Mouse (Mus musculus): Measurements from ENCODE around the gene En2. TPM values are rescaled to one million over a fixed set of nuclear protein-coding genes. Genes with fewer than 3 reads are reported as not detected.

En2 gene
- polyA plus RNA-seq (2016; fragmentation: Nextera tagmentation; extraction: Ambion mirVana), result not detected in 2 replicates

DNA sequence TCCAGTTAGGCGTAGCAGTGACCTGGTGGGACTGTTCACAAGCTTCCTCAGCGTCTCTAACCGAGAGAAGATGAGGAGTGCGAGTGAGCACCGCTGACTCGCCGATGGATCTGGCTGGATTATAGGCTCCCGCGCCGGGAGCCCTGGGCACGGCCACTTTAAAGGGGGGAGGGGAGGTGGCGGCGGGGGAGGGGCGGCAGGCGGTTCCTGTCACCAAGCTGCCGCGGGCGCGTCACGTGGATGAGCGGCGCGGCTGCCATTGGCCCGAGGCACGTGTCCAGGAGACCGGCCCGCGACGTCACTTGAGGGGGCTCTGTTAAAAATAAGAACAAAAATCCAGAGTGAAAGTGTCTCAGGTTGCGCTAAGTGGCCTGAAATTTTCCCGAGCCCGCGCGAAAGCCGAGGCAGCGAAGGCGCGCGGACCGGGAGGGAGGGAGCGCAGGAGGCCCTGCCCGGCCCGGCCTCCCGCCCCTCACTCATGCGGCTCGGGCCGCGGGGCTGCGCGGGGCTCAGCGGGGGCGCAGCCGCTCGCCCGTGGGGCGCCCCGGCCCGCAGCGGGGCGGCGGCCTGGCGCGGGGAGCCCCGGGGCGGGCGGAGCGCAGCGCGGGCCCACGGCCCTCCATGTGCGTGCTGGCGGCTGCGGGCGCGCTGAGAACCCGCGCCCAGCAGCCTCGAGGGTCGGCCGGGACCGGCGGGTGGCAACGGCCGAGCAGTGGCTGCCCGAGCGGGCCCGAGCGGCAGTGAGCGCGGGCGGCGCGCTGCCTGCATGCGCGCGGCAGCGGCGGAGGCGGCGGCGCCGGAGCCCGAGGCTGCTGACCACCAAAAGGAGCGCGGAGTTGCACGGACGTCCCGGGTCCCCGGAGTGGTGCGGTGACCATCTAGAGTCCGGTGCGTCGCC is at the start of gene En2:
Gene En2, plus strand, starts transcription at position 337 of the 898 bp plus-strand sequence.
- WGBS, result under 1% methylated on average over 88 of the region's 113 CpGs
- H3K9me3 ChIP-seq, result no peaks in the 10 kb centered on the region
- peaks cover 96% of the 10 kb centered on the region for H3K27me3 ChIP-seq
- peaks cover 23% of the 10 kb centered on the region for H3K4me1 ChIP-seq (replicated peaks)
- H3K27ac ChIP-seq, result no peak within 1 kb of the TSS
- peak within 1 kb of the TSS; percentile 45; the same call in 1 of the 2 replicates for H3K9ac ChIP-seq (replicated peaks)
- H3K4me3 ChIP-seq (replicated peaks), result peak within 1 kb of the TSS; percentile 42
- no peaks in the 10 kb centered on the region for H3K36me3 ChIP-seq
- peak; percentile 50 for ATAC-seq (ENCODE audit: insufficient number of reproducible peaks, insufficient read depth, low FRiP score, low TSS enrichment, low read depth)
- H3K4me2 ChIP-seq, result peak within 1 kb of the TSS; percentile 76

DNA sequence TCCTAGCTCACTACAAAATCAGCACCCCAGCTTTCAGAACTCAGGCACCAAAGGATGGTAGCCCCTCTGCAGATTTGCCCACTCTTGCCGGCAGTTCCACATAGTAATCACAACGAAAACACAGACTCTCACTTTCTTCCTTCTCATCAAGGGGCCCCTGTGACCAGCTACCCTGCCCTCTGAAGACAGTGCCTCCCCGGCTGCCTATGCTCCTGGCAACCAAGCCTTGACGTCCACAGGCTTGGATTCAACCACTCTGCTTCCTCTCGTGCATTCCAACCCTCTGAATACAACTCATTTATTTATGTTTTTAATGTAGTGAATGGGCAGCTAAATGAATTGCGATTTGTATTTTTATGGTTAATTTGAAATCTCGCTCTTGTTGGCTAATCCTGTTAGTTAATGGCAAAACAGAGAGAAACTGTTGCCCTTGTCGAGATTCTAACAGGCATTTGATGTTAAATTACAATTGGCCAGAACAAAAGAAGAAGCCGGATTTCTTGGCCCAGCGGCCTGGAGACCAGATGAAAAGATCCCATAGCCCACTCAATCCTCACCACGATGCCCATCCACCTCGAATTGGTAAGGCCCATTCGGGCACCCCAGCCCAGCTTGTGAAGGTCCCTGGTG is 48.1 kb upstream of the En2 start:
- Histone ChIP-seq H3K4me2 (peak overlapping the region; percentile 56; the same call in 1 of the 2 replicates), H3K27ac (no peak overlapping the region), H3K9me3 (no peaks in the 10 kb centered on the region), H3K36me3 (no peaks in the 10 kb centered on the region), H3K9ac (replicated peaks) (no peak overlapping the region), H3K4me1 (replicated peaks) (peaks cover 8% of the 10 kb centered on the region), H3K27me3 (peaks cover 63% of the 10 kb centered on the region), H3K4me3 (replicated peaks) (no peak overlapping the region; the same call in 1 of the 2 replicates)
- no peak for ATAC-seq (ENCODE audit: insufficient number of reproducible peaks, insufficient read depth, low FRiP score, low TSS enrichment, low read depth)
- WGBS, result 3% methylated on average over 13 of the region's 13 CpGs

DNA sequence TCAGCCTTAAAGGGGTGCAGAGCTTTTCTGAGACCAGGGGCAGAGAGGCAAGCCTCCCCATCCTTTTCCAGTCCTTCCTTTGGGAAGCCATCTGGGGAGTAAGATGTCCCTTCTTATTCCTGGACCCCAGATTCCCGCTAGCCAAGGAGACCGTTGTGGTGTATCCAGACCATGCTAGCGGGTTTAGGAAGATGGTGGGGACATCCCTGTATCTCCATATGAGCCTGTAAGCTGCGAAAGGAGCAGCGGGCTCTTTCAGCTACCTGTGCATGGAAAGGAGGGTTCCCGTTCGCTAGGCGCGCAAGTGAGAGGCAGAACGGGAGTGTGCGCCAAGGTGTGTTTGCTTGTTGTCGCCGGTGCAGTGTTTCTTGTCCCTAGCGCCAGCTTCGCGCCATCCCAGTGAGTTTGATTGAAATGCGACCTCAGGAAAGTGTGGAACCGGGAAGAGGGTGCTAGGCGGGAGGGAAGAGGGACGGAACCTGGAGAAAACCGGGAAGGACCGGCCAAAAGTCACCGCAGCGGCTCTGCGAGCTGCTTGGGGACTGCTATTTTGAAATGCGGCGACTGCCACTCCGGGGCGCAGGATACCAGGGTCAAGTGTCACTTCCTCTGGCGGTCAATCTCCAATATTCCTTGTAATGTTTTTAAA is 47.5 kb upstream of the En2 start:
- WGBS, result under 1% methylated on average over 30 of the region's 30 CpGs
- no peak for ATAC-seq (ENCODE audit: insufficient number of reproducible peaks, insufficient read depth, low FRiP score, low TSS enrichment, low read depth)
- Histone ChIP-seq H3K4me1 (replicated peaks) (peaks cover 8% of the 10 kb centered on the region), H3K4me2 (peak overlapping the region; percentile 56), H3K27me3 (peaks cover 69% of the 10 kb centered on the region), H3K9me3 (no peaks in the 10 kb centered on the region), H3K27ac (no peak overlapping the region), H3K4me3 (replicated peaks) (peak overlapping the region; percentile 31), H3K9ac (replicated peaks) (peak overlapping the region; percentile 35; the same call in 1 of the 2 replicates), H3K36me3 (no peaks in the 10 kb centered on the region)

DNA sequence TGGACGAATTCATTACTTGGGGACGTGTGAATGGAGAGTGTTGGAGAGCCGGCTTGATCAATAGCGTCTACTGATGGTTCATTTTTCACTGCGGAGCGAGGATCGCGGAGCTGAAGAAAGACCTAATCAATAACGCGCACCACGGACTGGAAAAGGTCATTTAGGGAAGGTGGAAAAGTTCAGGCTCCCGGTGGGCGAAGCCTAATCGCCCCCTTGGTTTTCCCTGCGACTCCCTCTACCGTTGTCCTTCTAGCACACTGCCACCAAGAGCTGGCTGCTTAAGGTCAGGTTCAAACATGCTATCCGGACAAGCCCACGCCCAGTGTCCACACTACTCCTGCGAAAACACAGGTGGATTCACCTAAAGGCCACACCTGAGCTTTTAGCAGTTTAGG is 47.0 kb upstream of the En2 start:
- H3K27me3 ChIP-seq, result peaks cover 74% of the 10 kb centered on the region
- no peak for ATAC-seq (ENCODE audit: insufficient number of reproducible peaks, insufficient read depth, low FRiP score, low TSS enrichment, low read depth)
- under 1% methylated on average over 19 of the region's 19 CpGs for WGBS
- H3K9me3 ChIP-seq, result no peaks in the 10 kb centered on the region
- H3K9ac ChIP-seq (replicated peaks), result peak overlapping the region; percentile 35; the same call in 1 of the 2 replicates
- peak overlapping the region; percentile 31 for H3K4me3 ChIP-seq (replicated peaks)
- peak overlapping the region; percentile 56 for H3K4me2 ChIP-seq
- no peak overlapping the region for H3K27ac ChIP-seq
- peaks cover 8% of the 10 kb centered on the region for H3K4me1 ChIP-seq (replicated peaks)
- no peaks in the 10 kb centered on the region for H3K36me3 ChIP-seq

DNA sequence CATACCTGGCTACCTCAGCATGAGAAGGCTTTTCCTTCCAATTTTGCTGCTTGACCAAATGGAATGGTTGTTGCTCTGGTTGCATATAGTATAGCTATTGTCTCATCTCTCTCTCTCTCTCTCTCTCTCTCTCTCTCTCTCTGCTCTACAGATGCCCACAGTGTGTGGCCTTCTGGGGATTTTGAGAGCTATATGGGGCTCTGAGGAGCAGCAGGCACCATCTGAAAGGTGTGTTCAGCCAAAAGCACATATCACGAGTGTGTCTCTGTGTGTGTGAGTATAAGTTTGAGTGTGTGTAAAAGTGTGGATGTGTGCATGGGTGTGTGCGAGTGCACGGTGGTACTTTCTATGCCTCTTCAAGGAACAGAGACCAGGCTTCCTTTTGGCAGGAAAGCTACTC is 45.9 kb upstream of the En2 start:
- H3K27ac ChIP-seq, result no peak overlapping the region
- peaks cover 85% of the 10 kb centered on the region for H3K27me3 ChIP-seq
- H3K4me1 ChIP-seq (replicated peaks), result peaks cover 8% of the 10 kb centered on the region
- H3K9ac ChIP-seq (replicated peaks), result no peak overlapping the region
- 16% methylated on average over 3 of the region's 3 CpGs for WGBS
- H3K36me3 ChIP-seq, result no peaks in the 10 kb centered on the region
- H3K9me3 ChIP-seq, result no peaks in the 10 kb centered on the region
- no peak overlapping the region for H3K4me3 ChIP-seq (replicated peaks)
- ATAC-seq (ENCODE audit: insufficient number of reproducible peaks, insufficient read depth, low FRiP score, low TSS enrichment, low read depth), result no peak
- no peak overlapping the region for H3K4me2 ChIP-seq

DNA sequence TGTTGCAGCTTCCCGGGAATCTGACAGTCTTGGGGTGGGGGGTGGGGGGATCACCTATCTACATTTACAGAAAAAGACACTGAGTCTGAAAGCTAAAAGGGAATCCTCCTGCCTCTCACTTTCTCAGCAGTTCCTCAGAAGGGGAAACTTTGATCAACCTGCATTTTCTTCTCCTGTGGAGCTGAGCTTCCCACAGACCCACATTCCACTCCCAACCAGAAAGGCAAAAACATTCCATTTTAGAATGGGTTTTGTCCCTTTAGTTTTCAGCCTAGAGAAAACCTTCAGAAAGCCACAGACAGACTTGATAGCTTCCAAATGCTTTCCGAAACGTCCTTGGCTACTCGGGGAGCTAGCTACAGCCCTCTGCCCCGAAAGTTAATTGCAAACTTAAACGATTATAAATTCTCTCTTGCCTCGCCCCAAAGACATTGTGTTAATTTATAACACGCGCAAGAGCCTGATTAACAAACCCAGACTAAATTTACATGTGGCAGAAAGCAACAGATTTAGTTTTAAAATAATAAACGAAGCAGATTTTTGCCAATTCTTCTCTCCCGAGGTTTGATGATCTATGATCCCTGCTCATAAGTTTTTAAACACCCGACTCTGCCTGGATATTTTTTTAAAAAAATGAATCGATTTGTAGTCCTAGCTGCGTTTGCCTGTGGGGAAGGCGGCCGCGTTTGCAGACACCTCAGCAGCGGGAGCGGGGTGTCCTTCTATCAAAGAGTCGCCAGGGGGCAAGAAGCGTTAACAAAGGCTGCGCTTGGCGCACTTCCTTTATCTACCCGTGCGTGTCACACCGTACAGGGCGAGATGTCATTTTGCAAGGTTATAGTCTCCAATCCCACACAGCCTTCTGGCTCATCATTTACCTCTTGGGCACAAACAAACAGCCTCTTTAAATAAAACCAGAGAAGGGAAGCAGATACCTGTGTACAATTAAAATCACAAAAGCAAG is 42.7 kb upstream of the En2 start:
- H3K4me2 ChIP-seq, result no peak overlapping the region
- H3K9ac ChIP-seq (replicated peaks), result no peak overlapping the region
- H3K4me3 ChIP-seq (replicated peaks), result peak overlapping the region; percentile 6; the same call in 1 of the 2 replicates

DNA sequence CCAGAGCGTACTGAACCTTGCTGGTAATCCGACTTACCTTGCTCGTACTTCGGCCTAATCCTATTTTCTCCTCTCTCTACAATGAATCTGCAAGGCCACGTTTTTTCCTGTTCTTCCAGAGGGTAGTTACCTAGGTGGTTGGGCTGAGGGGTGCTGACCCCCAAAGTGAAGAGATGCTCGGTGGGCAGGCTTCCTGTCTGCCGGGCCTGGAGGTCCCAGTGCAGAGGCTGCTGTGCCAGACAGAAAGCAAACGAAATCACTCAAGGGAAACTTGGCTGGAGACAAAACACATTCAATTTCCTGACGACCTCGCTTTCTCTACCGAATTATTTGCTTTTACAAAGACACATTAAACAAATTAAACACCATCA is 42.1 kb upstream of the En2 start:
- no peak overlapping the region for H3K4me3 ChIP-seq (replicated peaks)

More for the DNA sequence above, 42.7 kb upstream of the En2 start:
- Histone ChIP-seq H3K27me3 (peaks cover 99% of the 10 kb centered on the region), H3K9me3 (no peaks in the 10 kb centered on the region), H3K27ac (no peak overlapping the region), H3K4me1 (replicated peaks) (peaks cover 8% of the 10 kb centered on the region), H3K36me3 (no peaks in the 10 kb centered on the region)
- no peak for ATAC-seq (ENCODE audit: insufficient number of reproducible peaks, insufficient read depth, low FRiP score, low TSS enrichment, low read depth)
- under 1% methylated on average over 27 of the region's 27 CpGs for WGBS

DNA sequence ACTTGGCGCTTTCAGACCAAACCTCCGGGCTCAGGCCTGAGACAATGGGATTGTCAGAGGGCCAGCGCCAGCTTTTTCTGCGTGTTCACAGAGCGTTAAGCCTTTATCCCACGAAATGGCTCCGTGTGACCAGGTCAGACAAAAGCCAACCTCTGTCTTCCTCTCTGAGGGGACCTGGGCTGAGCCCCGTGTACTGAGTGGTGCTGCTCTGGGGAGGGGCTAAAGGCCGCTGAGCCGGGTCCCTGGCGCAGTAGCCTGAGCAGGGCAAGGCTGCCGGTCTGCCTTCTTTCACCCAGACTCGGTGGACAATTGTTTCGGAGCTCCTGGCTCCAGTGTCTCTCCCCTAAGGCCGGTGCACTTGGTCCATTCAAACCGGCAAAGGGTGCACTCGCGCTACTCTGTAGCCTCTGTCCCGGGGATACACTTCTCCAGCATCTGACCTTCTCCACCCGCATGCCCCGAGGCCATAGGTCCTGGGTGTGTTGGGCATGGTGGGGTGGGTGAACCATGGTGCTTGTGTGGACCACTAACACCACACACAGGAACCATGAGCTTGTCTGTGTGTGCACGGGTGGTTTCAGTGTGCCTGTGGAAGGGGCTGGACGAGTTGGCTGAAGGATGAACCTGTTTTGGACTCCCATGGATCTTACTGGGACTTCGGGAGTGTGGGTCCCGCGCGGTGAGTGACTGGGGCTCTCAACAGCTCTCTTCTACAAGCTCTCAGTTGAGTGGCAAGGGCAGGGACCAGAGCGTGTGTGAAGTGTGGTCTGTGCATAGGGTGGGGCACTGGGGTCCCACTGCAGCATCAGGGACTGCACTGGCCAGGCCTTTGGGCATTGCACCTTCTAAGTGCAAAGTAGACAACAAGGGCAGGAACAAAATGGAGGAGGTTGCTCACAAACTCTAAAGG is 40.9 kb upstream of the En2 start:
- H3K9ac ChIP-seq (replicated peaks), result no peak overlapping the region
- peaks cover 95% of the 10 kb centered on the region for H3K27me3 ChIP-seq
- H3K9me3 ChIP-seq, result no peaks in the 10 kb centered on the region
- H3K4me1 ChIP-seq (replicated peaks), result no peaks in the 10 kb centered on the region; the same call in 1 of the 2 replicates
- H3K36me3 ChIP-seq, result no peaks in the 10 kb centered on the region
- no peak overlapping the region for H3K4me3 ChIP-seq (replicated peaks)
- H3K4me2 ChIP-seq, result no peak overlapping the region
- ATAC-seq (ENCODE audit: insufficient number of reproducible peaks, insufficient read depth, low FRiP score, low TSS enrichment, low read depth), result no peak
- no peak overlapping the region for H3K27ac ChIP-seq
- 4% methylated on average over 28 of the region's 28 CpGs for WGBS

More for the DNA sequence above, 42.1 kb upstream of the En2 start:
- WGBS, result 3% methylated on average over 11 of the region's 11 CpGs
- Histone ChIP-seq H3K27ac (no peak overlapping the region), H3K4me1 (replicated peaks) (peaks cover 2% of the 10 kb centered on the region), H3K9me3 (no peaks in the 10 kb centered on the region), H3K9ac (replicated peaks) (no peak overlapping the region), H3K36me3 (no peaks in the 10 kb centered on the region), H3K4me2 (no peak overlapping the region), H3K27me3 (peaks cover 99% of the 10 kb centered on the region)
- no peak for ATAC-seq (ENCODE audit: insufficient number of reproducible peaks, insufficient read depth, low FRiP score, low TSS enrichment, low read depth)

DNA sequence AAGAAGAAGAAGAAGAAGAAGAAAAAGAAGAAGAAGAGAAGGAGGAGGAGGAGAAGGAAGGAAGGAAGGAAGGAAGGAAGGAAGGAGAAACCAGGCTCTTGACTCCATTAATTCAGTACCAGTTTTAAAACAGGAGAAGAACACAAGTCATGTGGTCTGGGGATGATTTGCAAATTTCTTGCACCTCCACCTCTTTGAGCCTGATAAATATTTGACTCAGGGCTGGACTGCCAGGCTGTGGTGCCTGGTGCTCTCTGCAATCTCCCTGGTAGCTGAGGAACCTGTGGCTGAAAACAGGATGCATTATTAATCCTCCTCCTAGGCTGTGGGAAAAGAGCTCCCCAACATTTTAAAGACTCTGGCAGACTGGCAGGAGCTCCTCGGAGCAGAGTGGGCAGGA is 36.6 kb upstream of the En2 start:
- 45% methylated on average over 1 of the region's 1 CpGs for WGBS
- ATAC-seq (ENCODE audit: insufficient number of reproducible peaks, insufficient read depth, low FRiP score, low TSS enrichment, low read depth), result no peak
- no peaks in the 10 kb centered on the region for H3K9me3 ChIP-seq
- peaks cover 89% of the 10 kb centered on the region for H3K27me3 ChIP-seq
- H3K9ac ChIP-seq (replicated peaks), result no peak overlapping the region
- no peaks in the 10 kb centered on the region for H3K4me1 ChIP-seq (replicated peaks)
- H3K4me3 ChIP-seq (replicated peaks), result no peak overlapping the region
- H3K27ac ChIP-seq, result no peak overlapping the region
- H3K4me2 ChIP-seq, result no peak overlapping the region
- no peaks in the 10 kb centered on the region for H3K36me3 ChIP-seq

DNA sequence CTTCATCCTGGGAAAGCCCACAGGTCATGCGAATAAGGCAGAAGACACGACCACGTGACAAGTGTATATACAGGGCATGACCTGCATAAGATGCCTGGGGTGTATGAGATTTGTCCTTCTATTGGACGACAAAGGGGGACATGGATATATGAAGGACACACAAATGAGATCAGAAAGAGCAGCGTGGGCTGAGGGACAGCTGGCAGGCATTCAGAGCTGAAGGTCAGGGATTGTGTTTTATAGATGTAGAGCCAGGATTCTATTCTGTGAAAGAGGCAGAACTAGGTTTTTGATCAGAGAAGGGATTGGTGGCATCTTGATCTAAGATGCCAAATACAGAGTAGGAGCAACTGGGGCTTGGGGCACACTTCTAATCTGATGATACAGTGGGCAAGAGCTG is 33.3 kb upstream of the En2 start:
- no peak overlapping the region for H3K27ac ChIP-seq
- WGBS, result 88% methylated on average over 5 of the region's 5 CpGs
- no peak for ATAC-seq (ENCODE audit: insufficient number of reproducible peaks, insufficient read depth, low FRiP score, low TSS enrichment, low read depth)
- no peaks in the 10 kb centered on the region for H3K9me3 ChIP-seq
- no peak overlapping the region for H3K4me3 ChIP-seq (replicated peaks)
- H3K9ac ChIP-seq (replicated peaks), result no peak overlapping the region
- peaks cover 85% of the 10 kb centered on the region for H3K27me3 ChIP-seq
- H3K4me1 ChIP-seq (replicated peaks), result no peaks in the 10 kb centered on the region
- H3K4me2 ChIP-seq, result no peak overlapping the region
- no peaks in the 10 kb centered on the region for H3K36me3 ChIP-seq
